Mouse (Mus musculus) bone marrow macrophage, adult 2 months (primary cell): ENCODE measurements around the gene Maea.

Experiments
- CTCF ChIP-seq: IDR thresholded peaks from 2 replicates; pipeline ENCODE4 v1.5.1; 2012; ENCODE audit warnings: low read depth, mild to moderate bottlenecking, low read length, moderate library complexity
- POLR2A ChIP-seq: IDR thresholded peaks from 2 replicates; pipeline ENCODE4 v1.6.1; 2012; ENCODE audit warnings: mild to moderate bottlenecking, low read depth, low read length, borderline replicate concordance

GRCm38 (mm10) chr5:33377176-33377575 is 41.9 kb downstream of the Maea start:
- TF ChIP-seq CTCF (no peak), POLR2A (no peak)
